Mouse (Mus musculus) liver, adult 2 months (tissue): Measurements from ENCODE around the gene Slc7a15. TPM values are rescaled to one million over a fixed set of nuclear protein-coding genes. Genes with fewer than 3 reads are reported as not detected.

Source experiments
- DNase-seq: peaks from one replicate; pipeline ENCODE4 v3.0.0-alpha.2; 2011; ENCODE audit warnings: low read depth, low spot score; ENCODE audit errors: extremely low read depth
- H3K27ac ChIP-seq: fragments of 200-500 bp; replicated peaks from 2 replicates; pipeline ENCODE4 v1.5.1; 2012; ENCODE audit warnings: low read depth, mild to moderate bottlenecking, control low read depth, inconsistent platforms, low read length; ENCODE audit not compliant: insufficient read depth
- H3K27me3 ChIP-seq: fragments of 200-500 bp; 2 replicates; pipeline ENCODE4 v1.6.1; 2012; ENCODE audit warnings: mild to moderate bottlenecking, moderate library complexity, low read length, inconsistent platforms; ENCODE audit not compliant: control insufficient read depth, insufficient read depth
- H3K36me3 ChIP-seq: fragments of 200-500 bp; 2 replicates; pipeline ENCODE4 v1.6.1; 2012; ENCODE audit warnings: low read length, inconsistent platforms; ENCODE audit not compliant: control insufficient read depth, insufficient read depth
- H3K4me1 ChIP-seq: fragments of 200-500 bp; 2 replicates; pipeline ENCODE4 v1.6.1; 2011; ENCODE audit warnings: low read length; ENCODE audit not compliant: control insufficient read depth, insufficient read depth
- H3K4me3 ChIP-seq: fragments of 200-500 bp; 2 replicates; pipeline ENCODE4 v1.5.1; 2011; ENCODE audit warnings: low read depth, mild to moderate bottlenecking, control low read depth, low read length, moderate library complexity; ENCODE audit not compliant: insufficient read depth
- H3K79me2 ChIP-seq: fragments of 200-500 bp; 2 replicates; pipeline ENCODE4 v1.6.1; 2012; ENCODE audit warnings: inconsistent platforms, mild to moderate bottlenecking, low read length, moderate library complexity; ENCODE audit not compliant: control insufficient read depth, insufficient read depth
- H3K9ac ChIP-seq: fragments of 200-500 bp; 2 replicates; pipeline ENCODE4 v1.6.1; 2012; ENCODE audit warnings: low read depth, mild to moderate bottlenecking, control low read depth, inconsistent platforms, low read length
- CTCF ChIP-seq: fragments of 200-500 bp; IDR thresholded peaks from 2 replicates; pipeline ENCODE4 v1.5.1; 2011; ENCODE audit warnings: low read depth, low read length, control low read depth
- POLR2A ChIP-seq: fragments of 200-500 bp; IDR thresholded peaks from 2 replicates; pipeline ENCODE4 v1.6.1; 2011; ENCODE audit warnings: low read length, control low read depth; ENCODE audit not compliant: insufficient read depth; ENCODE audit errors: extremely low read depth
- WGBS: fragments of 180-500 bp; shearing (Covaris S2); methylation state at CpG from one replicate; pipeline ENCODE4 v1.1.7; 2018; 5-methylcytosine and 5-hydroxymethylcytosine counted together
- polyA plus RNA-seq: library from polyadenylated mRNA; depleted of rRNA; stranded (reverse); fragments of >200 nt; gene quantifications from 2 replicates; pipeline ENCODE4 v1.2.3, GENCODE M21; 2012
- total RNA-seq: library from RNA; depleted of rRNA; stranded (reverse); fragments of >200 nt; gene quantifications from 2 replicates; pipeline ENCODE4 v1.2.3, GENCODE M21; 2014

Gene Slc7a15
- total and polyA plus RNA-seq, 2 experiments: 0.12 TPM; not detected in 1

DNA sequence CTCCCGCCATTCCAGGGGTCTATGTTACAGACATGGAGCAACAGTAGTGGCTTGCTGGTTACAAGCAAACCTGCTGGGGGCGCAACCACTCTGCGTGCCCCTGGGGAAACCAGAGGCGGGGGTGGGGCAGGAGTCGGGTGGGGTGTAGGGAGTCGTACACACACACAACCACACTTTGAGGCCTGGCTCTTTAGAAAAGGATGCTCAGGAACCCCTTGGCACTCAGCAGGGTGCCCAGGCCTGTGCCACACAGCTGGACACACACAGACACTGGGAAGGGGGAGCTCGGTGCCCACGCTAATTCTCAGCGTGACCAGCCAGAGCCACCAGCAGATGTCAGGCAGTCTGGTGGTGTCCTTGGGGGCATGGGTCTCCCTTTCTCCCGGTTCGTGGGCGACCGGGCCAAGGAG, 100.3 kb downstream of the Slc7a15 start:
- WGBS: 6% methylated on average over 13 of the region's 13 CpGs
- Histone ChIP-seq H3K27me3 (no peaks in the 10 kb centered on the region), H3K4me3 (peak overlapping the region; percentile 80), H3K79me2 (peaks cover 13% of the 10 kb centered on the region; the same call in 1 of the 2 replicates), H3K36me3 (no peaks in the 10 kb centered on the region), H3K9ac (peak overlapping the region; percentile 87), H3K27ac (peak overlapping the region; percentile 88), H3K4me1 (peaks cover 5% of the 10 kb centered on the region)
- TF ChIP-seq CTCF (peak; percentile 3; the same call in 1 of the 2 replicates), POLR2A (0 out of 2 replicates have a peak, but pooled peaks have one; percentile 2)
- no peak for DNase-seq

DNA sequence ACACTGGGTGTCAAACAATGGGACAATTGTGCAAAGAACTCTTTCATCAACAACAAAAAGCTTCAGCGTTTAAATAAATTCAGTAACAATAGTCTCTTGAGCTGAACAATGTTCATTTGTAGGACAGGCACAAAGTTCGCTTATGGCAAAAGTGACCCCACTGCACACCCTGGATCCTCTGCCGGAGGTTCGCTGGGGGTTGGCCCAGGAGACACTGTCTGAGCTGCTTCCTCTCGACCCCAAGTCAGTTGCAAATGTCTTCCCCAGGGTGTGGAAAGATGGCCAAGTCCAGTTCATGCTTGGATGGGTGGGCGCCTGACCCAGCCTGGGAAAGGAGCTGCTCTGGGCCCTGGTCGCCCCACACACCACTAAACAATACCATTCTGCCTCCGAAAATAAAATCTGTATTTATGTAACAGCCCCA, 100.7 kb downstream of the Slc7a15 start:
- peak overlapping the region; percentile 24; the same call in 1 of the 2 replicates for H3K27ac ChIP-seq
- H3K4me3 ChIP-seq: peak overlapping the region; percentile 80
- H3K4me1 ChIP-seq: peaks cover 5% of the 10 kb centered on the region
- no peaks in the 10 kb centered on the region for H3K36me3 ChIP-seq
- TF ChIP-seq POLR2A (no peak), CTCF (no peak)
- peak overlapping the region; percentile 87 for H3K9ac ChIP-seq
- no peak for DNase-seq
- no peaks in the 10 kb centered on the region for H3K27me3 ChIP-seq
- 39% methylated on average over 8 of the region's 8 CpGs for WGBS
- H3K79me2 ChIP-seq: peaks cover 13% of the 10 kb centered on the region; the same call in 1 of the 2 replicates

DNA sequence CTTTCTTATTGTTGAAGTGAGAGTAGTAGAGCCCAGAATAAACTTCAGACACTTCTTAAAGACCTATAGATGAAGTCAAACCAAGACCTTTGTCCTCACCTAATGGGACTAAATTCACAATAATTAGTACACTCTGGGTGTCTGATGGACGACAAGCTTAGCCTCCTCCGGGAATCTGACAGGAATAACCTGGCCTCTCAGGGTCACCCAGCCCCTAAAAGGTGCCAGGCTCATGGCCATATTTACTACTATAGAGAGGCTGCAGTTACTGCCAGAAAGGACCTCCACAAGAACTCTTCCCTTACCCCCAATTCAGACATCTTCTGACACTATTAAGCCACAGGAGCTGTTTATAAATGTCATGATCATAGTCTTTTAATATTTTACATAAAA, 101.6 kb downstream of the Slc7a15 start:
- TF ChIP-seq POLR2A: no peak
- no peak for TF ChIP-seq CTCF
- H3K4me3 ChIP-seq: no peak overlapping the region; the same call in 1 of the 2 replicates
- DNase-seq: no peak
- 0 out of 2 replicates have a peak overlapping the region, but pooled peaks have one; percentile 9 for H3K9ac ChIP-seq
- no peaks in the 10 kb centered on the region for H3K36me3 ChIP-seq
- peaks cover 13% of the 10 kb centered on the region; the same call in 1 of the 2 replicates for H3K79me2 ChIP-seq
- H3K27ac ChIP-seq: 0 out of 2 replicates have a peak overlapping the region, but pooled peaks have one; percentile 7
- 47% methylated on average over 2 of the region's 2 CpGs for WGBS
- H3K27me3 ChIP-seq: no peaks in the 10 kb centered on the region
- peaks cover 5% of the 10 kb centered on the region for H3K4me1 ChIP-seq

DNA sequence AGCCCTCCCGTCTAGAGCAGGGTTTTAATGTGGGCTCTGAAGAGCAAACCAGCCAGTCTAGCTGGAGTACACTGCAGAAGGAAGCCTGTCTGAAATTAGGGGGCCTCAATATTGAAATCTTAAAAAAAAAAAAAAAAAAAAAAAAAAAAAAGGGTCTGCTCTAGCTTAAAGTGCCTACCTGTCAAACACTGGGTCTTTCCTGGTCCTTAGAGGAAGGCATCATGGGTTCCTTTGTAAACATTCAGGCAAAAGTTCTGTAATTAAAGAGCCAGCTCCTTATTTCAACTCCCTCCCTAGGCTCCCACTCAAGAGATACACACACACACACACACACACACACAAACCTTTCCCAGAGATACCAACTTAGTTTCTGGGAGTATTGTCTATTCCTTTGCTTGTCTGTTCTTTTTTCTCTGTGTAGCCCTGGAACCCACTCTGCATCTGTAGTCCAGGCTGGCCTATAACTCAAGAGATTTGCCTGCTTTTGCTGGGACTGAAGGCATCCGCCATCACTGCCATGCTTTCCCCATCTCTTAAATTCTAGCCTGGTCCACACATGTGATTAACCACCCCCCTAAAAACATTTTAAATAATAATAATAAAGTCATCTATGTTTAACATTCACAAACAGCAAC, 102.1 kb downstream of the Slc7a15 start:
- DNase-seq: no peak
- H3K27ac ChIP-seq: peak overlapping the region; percentile 95
- peak overlapping the region; percentile 45 for H3K9ac ChIP-seq
- no peaks in the 10 kb centered on the region for H3K36me3 ChIP-seq
- no peak for TF ChIP-seq POLR2A
- TF ChIP-seq CTCF: no peak
- peaks cover 5% of the 10 kb centered on the region for H3K4me1 ChIP-seq
- H3K4me3 ChIP-seq: peak overlapping the region; percentile 25
- H3K79me2 ChIP-seq: peaks cover 13% of the 10 kb centered on the region; the same call in 1 of the 2 replicates
- 47% methylated on average over 2 of the region's 2 CpGs for WGBS
- H3K27me3 ChIP-seq: no peaks in the 10 kb centered on the region

DNA sequence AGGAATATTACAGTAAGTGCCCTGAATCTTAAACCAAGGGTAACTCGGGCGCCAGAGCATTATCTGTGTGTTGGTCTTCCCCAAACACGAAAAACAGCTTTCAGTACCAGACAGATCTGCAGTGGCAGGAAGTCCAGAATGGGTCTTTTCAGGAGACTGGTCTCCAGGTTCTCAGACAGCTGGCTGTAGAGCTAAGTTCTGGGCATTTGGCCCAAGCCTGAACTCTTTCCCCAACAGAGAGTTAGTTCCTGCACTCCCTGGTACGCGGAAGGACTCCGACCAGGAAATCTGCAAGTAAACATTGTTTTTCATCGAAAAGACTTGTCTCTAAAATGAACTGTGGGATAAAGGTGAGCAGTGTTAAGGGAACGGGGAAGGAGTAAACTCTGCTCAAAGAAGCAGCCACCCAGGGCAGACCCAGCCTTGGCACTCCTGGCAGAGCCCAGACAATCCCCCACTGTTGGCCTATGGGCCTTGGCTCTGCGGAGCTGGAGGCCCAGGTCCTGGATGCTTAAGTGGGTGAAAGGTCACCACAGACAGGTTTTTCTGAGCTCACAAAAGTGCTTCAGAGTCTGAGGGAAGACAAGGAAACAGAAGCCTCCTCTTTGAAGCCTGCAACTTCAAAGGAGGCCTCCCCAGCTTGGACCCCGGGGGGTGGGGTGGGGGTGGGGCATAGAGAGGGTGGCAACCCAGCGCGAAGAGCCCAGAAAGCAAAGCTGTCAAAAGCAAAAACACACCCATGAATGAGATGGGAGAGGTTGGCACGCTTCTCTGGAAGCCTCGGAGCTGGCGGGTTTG, 102.8 kb downstream of the Slc7a15 start:
- Histone ChIP-seq H3K27ac (peak overlapping the region; percentile 95), H3K79me2 (peaks cover 13% of the 10 kb centered on the region; the same call in 1 of the 2 replicates), H3K4me1 (peaks cover 3% of the 10 kb centered on the region), H3K4me3 (0 out of 2 replicates have a peak overlapping the region, but pooled peaks have one; percentile 25), H3K36me3 (no peaks in the 10 kb centered on the region), H3K27me3 (no peaks in the 10 kb centered on the region), H3K9ac (peak overlapping the region; percentile 45)
- TF ChIP-seq POLR2A: 0 out of 2 replicates have a peak, but pooled peaks have one; percentile 30
- no peak for TF ChIP-seq CTCF
- WGBS: 5% methylated on average over 15 of the region's 15 CpGs
- peak; percentile 80 for DNase-seq
